In genomic region chr1:193220408-193220807, GRCm38 (mm10) we compare ENCODE assay signal across 22 mouse cellular contexts. TPM values are rescaled to one million over a fixed set of nuclear protein-coding genes. Genes with fewer than 3 reads are reported as not detected.
DNase-seq lines count a peak whose midpoint lies in the region; ATAC-seq and TF ChIP-seq lines count a peak whose summit lies in the region.
"Had no signal": no experiment of that assay in that cellular context is flagged by ENCODE, and none has a peak within 500 bp of the region (broad histone marks: within the 10 kb centered on the region; RNA-seq: fewer than 3 reads in every experiment).

No protein-coding gene starts in this region.

- no peak for TF ChIP-seq RAD21 in CH12.LX (IDR thresholded peaks at IDR 0.05; ENCODE audit: low read depth, low read length)

- no peak for TF ChIP-seq POLR2A in CH12.LX (IDR thresholded peaks at IDR 0.05; ENCODE audit: low read depth, low read length)

- peaks cover 5 to 52% of the 10 kb centered on the region in 2 experiments; a peak in 3 of 4 replicates for H3K4me1 ChIP-seq in CH12.LX (ENCODE audit: control insufficient read depth in 1 of 2, insufficient read depth in 2 of 2)
- H3K4me1 ChIP-seq in ES-E14 (ENCODE audit: control insufficient read depth in 2 of 2, insufficient read depth in 2 of 2, low read length in 2 of 2, poor library complexity in 1 of 2), result no peaks in the 10 kb centered on the region
- H3K4me1 ChIP-seq: forebrain, embryonic 15.5 days had no signal

- no peak for TF ChIP-seq CTCF in CH12.LX (conservative IDR thresholded peaks at IDR 0.05 in 1 of 2, IDR thresholded peaks at IDR 0.05 in 1 of 2; ENCODE audit: low read depth in 2 of 2, low read length in 2 of 2)

- TF ChIP-seq EP300 in CH12.LX (IDR thresholded peaks at IDR 0.05; ENCODE audit: low read length), result no peak

- no peaks in the 10 kb centered on the region for H3K9me3 ChIP-seq in CH12.LX (replicated peaks; ENCODE audit: low read length)
- no peaks in the 10 kb centered on the region for H3K9me3 ChIP-seq in ES-E14 (ENCODE audit: control insufficient read depth, insufficient read depth, low read depth, low read length)
- H3K9me3 ChIP-seq: embryonic facial prominence, embryonic 10.5 days; embryonic facial prominence, embryonic 12.5 days; forebrain, embryonic 13.5 days; forebrain, embryonic 15.5 days had no signal

- H3K4me3 ChIP-seq in CH12.LX (replicated peaks in 1 of 3; ENCODE audit: low read depth in 2 of 3, low read length in 2 of 3, poor library complexity in 1 of 3) (no peak overlapping the region), ES-E14 (ENCODE audit: insufficient read depth in 1 of 2, low read depth in 1 of 2, low read length in 2 of 2, poor library complexity in 1 of 2, severe bottlenecking in 1 of 2) (no peak overlapping the region)
- H3K4me3 ChIP-seq: embryonic facial prominence, embryonic 10.5 days; embryonic facial prominence, embryonic 12.5 days; forebrain, embryonic 13.5 days; forebrain, embryonic 15.5 days had no signal

- no peak overlapping the region for H3K9ac ChIP-seq in CH12.LX (ENCODE audit: insufficient read depth, low read depth)
- no peak overlapping the region for H3K9ac ChIP-seq in ES-E14 (ENCODE audit: insufficient read depth, low read depth, low read length, poor library complexity, severe bottlenecking)
- H3K9ac ChIP-seq: embryonic facial prominence, embryonic 12.5 days; forebrain, embryonic 13.5 days; forebrain, embryonic 15.5 days; forebrain, postnatal 0 days had no signal

- in situ Hi-C loops in CH12.LX (cut with MboI; ENCODE audit: low pct_ligation_motif_present, low pct_unique_long_range_greater_than_20kb, low sequenced_read_pairs) (no loop called here), ES-E14 (cut with MboI; ENCODE audit: low sequenced_read_pairs in 2 of 2, unreplicated experiment in 2 of 2) (no loop called here)

- DNase-seq in CH12.LX (ENCODE audit: extremely low read depth) (no peak), ES-E14 (ENCODE audit: low read depth, low spot score) (no peak)
- no peak for DNase-seq in gastrocnemius, postnatal 4 days (ENCODE audit: low spot score in 2 of 2)
- DNase-seq in gastrocnemius, postnatal 36 days, result no peak
- no peak for DNase-seq in heart, adult 8-10 months (ENCODE audit: low spot score)
- DNase-seq: adrenal gland, adult 8-10 months; adrenal gland, postnatal 14 days; adrenal gland, postnatal 36 days; cerebellum, adult 11-12 months; cerebellum, adult 2 months; cerebellum, adult 9-10 months; cerebellum, postnatal 10 days; cerebellum, postnatal 25 days; forebrain, postnatal 0 days had no signal

- H3K27ac ChIP-seq in CH12.LX (ENCODE audit: insufficient read depth, low read depth), result no peak overlapping the region
- H3K27ac ChIP-seq in ES-E14 (ENCODE audit: insufficient read depth, low read depth, low read length, poor library complexity, severe bottlenecking), result no peak overlapping the region
- H3K27ac ChIP-seq: embryonic facial prominence, embryonic 10.5 days; embryonic facial prominence, embryonic 12.5 days; forebrain, embryonic 13.5 days; forebrain, embryonic 15.5 days had no signal

- no peaks in the 10 kb centered on the region; the same call in 1 of the 2 replicates for H3K79me2 ChIP-seq in CH12.LX (replicated peaks; ENCODE audit: control insufficient read depth, extremely low read depth, insufficient read depth, poor library complexity, severe bottlenecking)

- H3K4me2 ChIP-seq in CH12.LX (ENCODE audit: insufficient read depth, low read depth, poor library complexity, severe bottlenecking), result no peak overlapping the region
- H3K4me2 ChIP-seq: embryonic facial prominence, embryonic 12.5 days; forebrain, embryonic 13.5 days; forebrain, embryonic 15.5 days had no signal

- dilution Hi-C loops in CH12.LX (cut with MboI; ENCODE audit: extremely low pct_ligation_motif_present, extremely low pct_unique_long_range_greater_than_20kb, low sequenced_read_pairs), result no loop called here

- ATAC-seq in granulocyte monocyte progenitor cell, adult 5-6 weeks (replicated peaks; ENCODE audit: poor library complexity, severe bottlenecking), result peak; percentile 35; the same call in 1 of the 2 replicates
- ATAC-seq: activated CD4-positive, CD25-positive, alpha-beta regulatory T cell, adult 4 months; forebrain, embryonic 13.5 days; forebrain, embryonic 15.5 days; forebrain, postnatal 0 days; Patski had no signal

- no peaks in the 10 kb centered on the region for H3K27me3 ChIP-seq in CH12.LX (replicated peaks)
- H3K27me3 ChIP-seq: embryonic facial prominence, embryonic 12.5 days; forebrain, embryonic 13.5 days; forebrain, embryonic 15.5 days; Patski had no signal

- intact Hi-C loops in gastrocnemius, postnatal 36 days (cut with DNase I), result no loop called here

- H3K36me3 ChIP-seq in CH12.LX (replicated peaks in 1 of 2; ENCODE audit: control insufficient read depth in 1 of 2, insufficient read depth in 1 of 2, low read length in 1 of 2), result peaks cover 2 to 80% of the 10 kb centered on the region in 2 experiments
- H3K36me3 ChIP-seq in ES-E14 (ENCODE audit: control insufficient read depth, insufficient read depth, low read length, poor library complexity, severe bottlenecking), result no peaks in the 10 kb centered on the region
- H3K36me3 ChIP-seq: embryonic facial prominence, embryonic 10.5 days; embryonic facial prominence, embryonic 12.5 days; forebrain, embryonic 15.5 days had no signal

TF ChIP-seq in CH12.LX, 34 proteins besides CTCF, POLR2A, EP300 and RAD21:
- peak; percentile 66 for TF ChIP-seq MAFK (IDR thresholded peaks at IDR 0.05; ENCODE audit: insufficient replicate concordance, low read length)
- TF ChIP-seq MXI1 (IDR thresholded peaks at IDR 0.05; ENCODE audit: low read depth, low read length), result no peak
- TF ChIP-seq TBP (conservative IDR thresholded peaks at IDR 0.05; ENCODE audit: low read depth, low read length), result no peak
- no peak for TF ChIP-seq CHD2 (IDR thresholded peaks at IDR 0.05; ENCODE audit: low read length)

TF ChIP-seq in ES-E14, 5 proteins besides CTCF, POLR2A, EP300 and RAD21:
- peak; percentile 77 for TF ChIP-seq MAFK (IDR thresholded peaks at IDR 0.05; ENCODE audit: insufficient read depth, low read depth, low read length)
- no peak for TF ChIP-seq ZNF384 (IDR thresholded peaks at IDR 0.05; ENCODE audit: low read depth, low read length)
- no peak for TF ChIP-seq CHD2 (IDR thresholded peaks at IDR 0.05; ENCODE audit: low read depth, low read length)

RNA-seq across cellular contexts. Expression of gene Lamb3, which starts 12.9 kb away (rescaled TPM):
- total RNA-seq in CH12.LX (2012; rRNA removed) (10.1 and 10.2 TPM in 2 replicates), CH12.LX (2014; rRNA removed) (14.1 and 14.6 TPM in 2 replicates), ES-E14 (2012; rRNA removed) (2.9 and 3.5 TPM in 2 replicates)
- polyA plus RNA-seq in CH12.LX (2012; ENCODE audit: insufficient read length, low read depth), result 7.8 and 12.3 TPM in 2 replicates
- total RNA-seq in granulocyte monocyte progenitor cell, adult 5-6 weeks (2014; fragmentation: Nextera tagmentation), result 6.7 and 8.8 TPM in 2 replicates
- 2.9 and 3.2 TPM in 2 replicates for total RNA-seq in granulocyte monocyte progenitor cell, adult 5-6 weeks (2017)
- total RNA-seq in gastrocnemius, postnatal 4 days (2021), result 1 to 10 TPM; 2.0 to 4.5 TPM
- 1 to 10 TPM; 1.9 to 2.6 TPM for total RNA-seq in gastrocnemius, postnatal 36 days (2021)
- total RNA-seq in heart, adult 8-10 months (2022), result 10 to 100 TPM; 10.7 to 16.0 (median 11.5) TPM

RNA-seq across cellular contexts. Expression of gene Traf3ip3, which starts 18.9 kb away (rescaled TPM):
- total RNA-seq in CH12.LX (2012; rRNA removed) (72.9 and 80.1 TPM in 2 replicates), CH12.LX (2014; rRNA removed) (68.8 and 76.0 TPM in 2 replicates), ES-E14 (2012; rRNA removed) (0.21 and 0.67 TPM in 2 replicates)
- polyA plus RNA-seq in CH12.LX (2012; ENCODE audit: insufficient read length, low read depth), result 60.9 and 96.4 TPM in 2 replicates
- total RNA-seq in granulocyte monocyte progenitor cell, adult 5-6 weeks (2014; fragmentation: Nextera tagmentation), result 77.4 and 94.9 TPM in 2 replicates
- 61.3 and 96.4 TPM in 2 replicates for total RNA-seq in granulocyte monocyte progenitor cell, adult 5-6 weeks (2017)
- total RNA-seq in gastrocnemius, postnatal 4 days (2021), result 10 to 100 TPM; 77.1 to 86.9 TPM
- 1 to 10 TPM; 1.1 to 2.9 TPM for total RNA-seq in gastrocnemius, postnatal 36 days (2021)
- 1 to 10 TPM in 2 of 4 experiments, under 1 TPM in 2; 0.63 to 1.3 (median 0.96) TPM for total RNA-seq in heart, adult 8-10 months (2022)
- polyA plus RNA-seq: Patski had no signal

RNA-seq across cellular contexts. Expression of gene Hsd11b1, which starts 43.5 kb away (rescaled TPM):
- total RNA-seq in CH12.LX (2012; rRNA removed) (1.5 and 2.0 TPM in 2 replicates), CH12.LX (2014; rRNA removed) (4.8 and 5.7 TPM in 2 replicates), ES-E14 (2012; rRNA removed) (0.18 TPM in 1 of 2 replicates, not detected in the other)
- polyA plus RNA-seq in CH12.LX (2012; ENCODE audit: insufficient read length, low read depth), result 5.5 and 6.3 TPM in 2 replicates
- 19.3 and 43.7 TPM in 2 replicates for total RNA-seq in granulocyte monocyte progenitor cell, adult 5-6 weeks (2014; fragmentation: Nextera tagmentation)
- 27.4 and 31.4 TPM in 2 replicates for total RNA-seq in granulocyte monocyte progenitor cell, adult 5-6 weeks (2017)
- 1 to 10 TPM; 3.7 to 3.9 TPM for total RNA-seq in gastrocnemius, postnatal 4 days (2021)
- 1 to 10 TPM; 6.0 to 7.5 TPM for total RNA-seq in gastrocnemius, postnatal 36 days (2021)
- 10 to 100 TPM in 2 of 4 experiments, 1 to 10 TPM in 2; 9.4 to 17.3 (median 12.4) TPM for total RNA-seq in heart, adult 8-10 months (2022)
- polyA plus RNA-seq: forebrain, embryonic 11.5 days had no signal

RNA-seq across cellular contexts. Expression of gene A130010J15Rik, which starts 52.6 kb away (rescaled TPM):
- total RNA-seq in CH12.LX (2012; rRNA removed), result 20.8 and 22.4 TPM in 2 replicates
- 18.6 and 19.4 TPM in 2 replicates for total RNA-seq in CH12.LX (2014; rRNA removed)
- 6.5 and 9.1 TPM in 2 replicates for polyA plus RNA-seq in CH12.LX (2012; ENCODE audit: insufficient read length, low read depth)
- total RNA-seq in ES-E14 (2012; rRNA removed), result 5.7 and 7.6 TPM in 2 replicates
- 6.2 and 6.7 TPM in 2 replicates for total RNA-seq in granulocyte monocyte progenitor cell, adult 5-6 weeks (2014; fragmentation: Nextera tagmentation)
- total RNA-seq in granulocyte monocyte progenitor cell, adult 5-6 weeks (2017), result 7.0 and 13.9 TPM in 2 replicates
- 1 to 10 TPM; 6.6 to 7.2 TPM for total RNA-seq in gastrocnemius, postnatal 4 days (2021)
- 1 to 10 TPM; 2.2 to 3.6 TPM for total RNA-seq in gastrocnemius, postnatal 36 days (2021)
- 1 to 10 TPM; 3.9 to 5.5 (median 4.8) TPM for total RNA-seq in heart, adult 8-10 months (2022)

RNA-seq across cellular contexts. Expression of gene G0s2, which starts 52.6 kb away (rescaled TPM):
- total RNA-seq in CH12.LX (2012; rRNA removed) (not detected in 2 replicates), CH12.LX (2014; rRNA removed) (not detected in 2 replicates), ES-E14 (2012; rRNA removed) (4.8 and 7.3 TPM in 2 replicates)
- polyA plus RNA-seq in CH12.LX (2012; ENCODE audit: insufficient read length, low read depth), result not detected in 2 replicates
- total RNA-seq in granulocyte monocyte progenitor cell, adult 5-6 weeks (2014; fragmentation: Nextera tagmentation), result 1.8 and 2.3 TPM in 2 replicates
- total RNA-seq in granulocyte monocyte progenitor cell, adult 5-6 weeks (2017), result 7.5 and 20.4 TPM in 2 replicates
- total RNA-seq in gastrocnemius, postnatal 4 days (2021), result 10 to 100 TPM; 45.2 to 61.4 TPM
- total RNA-seq in gastrocnemius, postnatal 36 days (2021), result 10 to 100 TPM; 13.2 to 15.9 TPM
- 10 to 100 TPM; 54.6 to 72.1 (median 63.9) TPM for total RNA-seq in heart, adult 8-10 months (2022)
- polyA plus RNA-seq: Patski had no signal

Comparison
In these comparisons a context has a peak if more than half of its experiments do, and no peak if none do; other contexts are left out.
1. RNA of gene Traf3ip3, which starts 18.9 kb away (total RNA-seq): 61.3 to 96.4 TPM in granulocyte monocyte progenitor cell, adult 5-6 weeks, 77.1 to 86.9 TPM in gastrocnemius, postnatal 4 days and 68.8 to 80.1 TPM in CH12.LX; 1.1 to 2.9 TPM in gastrocnemius, postnatal 36 days, 0.63 to 1.3 TPM in heart, adult 8-10 months and 0.21 to 0.67 TPM in ES-E14; every median in the first group is over 10 times any median in the second.